Mouse (Mus musculus) bone marrow macrophage, adult 2 months (primary cell): ENCODE data around the gene Tax1bp1.

Experiments
- CTCF ChIP-seq: IDR thresholded peaks from 2 replicates; pipeline ENCODE4 v1.5.1; 2012; ENCODE audit warnings: low read depth, mild to moderate bottlenecking, low read length, moderate library complexity
- POLR2A ChIP-seq: IDR thresholded peaks from 2 replicates; pipeline ENCODE4 v1.6.1; 2012; ENCODE audit warnings: mild to moderate bottlenecking, low read depth, low read length, borderline replicate concordance

DNA sequence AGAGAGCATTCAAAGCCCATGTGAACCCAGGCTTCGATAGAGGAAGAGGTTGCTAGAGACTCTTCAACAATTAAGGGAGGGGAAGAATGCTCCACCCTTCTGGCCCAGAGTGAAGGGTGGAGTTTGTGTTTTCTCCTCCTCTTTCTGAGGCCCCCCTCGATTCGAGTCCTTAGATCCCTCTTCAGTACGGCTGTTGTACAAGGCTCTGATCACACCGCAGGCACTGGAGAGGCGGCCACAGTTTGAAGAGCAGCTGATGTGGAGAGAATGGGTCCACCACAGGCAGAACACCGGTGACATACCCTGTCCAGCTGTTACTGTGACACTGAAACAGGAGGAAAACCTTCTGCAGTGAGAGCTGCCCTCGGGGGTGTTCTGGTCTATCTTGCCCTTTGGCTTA, 62.4 kb downstream of the Tax1bp1 start:
- TF ChIP-seq CTCF (no peak), POLR2A (no peak)
